Mouse (Mus musculus) liver, postnatal 0 days (tissue): ENCODE data around the gene Syt14. TPM values are rescaled to one million over a fixed set of nuclear protein-coding genes. Genes with fewer than 3 reads are reported as not detected.

Experiments used
- ATAC-seq: fragments of 200-750 bp; cut with Nextera tagmentation; 2 replicates; pipeline ENCODE4 v1.8.0; 2017; ENCODE audit warnings: mild to moderate bottlenecking, moderate library complexity
- DNase-seq: peaks from one replicate; pipeline ENCODE4 v3.0.0-alpha.2; 2016
- H3K27ac ChIP-seq: fragments of 300-500 bp; sonication (generic); 2 replicates; pipeline ENCODE4 v1.5.1; 2014; ENCODE audit warnings: antibody characterized with exemption, moderate library complexity, mild to moderate bottlenecking, low read depth
- H3K27me3 ChIP-seq: fragments of 300-500 bp; sonication (generic); 2 replicates; pipeline ENCODE4 v1.6.1; 2014; ENCODE audit warnings: low read length, control low read depth, mixed read lengths; ENCODE audit not compliant: insufficient read depth
- H3K36me3 ChIP-seq: fragments of 300-500 bp; sonication (generic); replicated peaks from 2 replicates; pipeline ENCODE4 v1.6.1; 2014; ENCODE audit warnings: mild to moderate bottlenecking, control low read depth, low read length, moderate library complexity, mixed read lengths; ENCODE audit not compliant: insufficient read depth
- H3K4me1 ChIP-seq: fragments of 300-500 bp; sonication (generic); 2 replicates; pipeline ENCODE4 v1.6.1; 2014; ENCODE audit warnings: antibody characterized with exemption, mild to moderate bottlenecking, control low read depth; ENCODE audit not compliant: insufficient read depth
- H3K4me2 ChIP-seq: fragments of 300-500 bp; sonication (generic); 2 replicates; pipeline ENCODE4 v1.6.1; 2014; ENCODE audit warnings: low read depth, mild to moderate bottlenecking, low read length, moderate library complexity, mixed read lengths
- H3K4me3 ChIP-seq: fragments of 300-500 bp; sonication (generic); 2 replicates; pipeline ENCODE4 v1.5.1; 2014; ENCODE audit warnings: low read depth, low read length
- H3K9ac ChIP-seq: fragments of 300-500 bp; sonication (generic); replicated peaks from 2 replicates; pipeline ENCODE4 v1.6.1; 2014; ENCODE audit warnings: mild to moderate bottlenecking, moderate library complexity
- H3K9me3 ChIP-seq: fragments of 300-500 bp; sonication (generic); 2 replicates; pipeline ENCODE4 v1.6.1; 2016; ENCODE audit warnings: mild to moderate bottlenecking, control low read depth, low read length, mixed read lengths
- CTCF ChIP-seq: sonication (generic); IDR thresholded peaks from 2 replicates; pipeline ENCODE4 v1.5.1; 2016; ENCODE audit warnings: antibody characterized with exemption, low read depth
- EP300 ChIP-seq: IDR thresholded peaks from 2 replicates; pipeline ENCODE4 v1.6.1; 2016; ENCODE audit warnings: antibody characterized with exemption, low read depth, mild to moderate bottlenecking
- WGBS: fragments of 180-500 bp; shearing (Covaris S2); extraction: QIAGEN DNeasy Blood & Tissue Kit; methylation state at CpG from one replicate; pipeline ENCODE4 v1.1.7; 2014; ENCODE audit not compliant: insufficient replicate concordance; 5-methylcytosine and 5-hydroxymethylcytosine counted together
- polyA plus RNA-seq: library from polyadenylated mRNA; unstranded; fragments of >200 nt; fragmentation: Nextera tagmentation; extraction: Ambion mirVana; gene quantifications from 2 replicates; pipeline ENCODE4 v1.2.1, GENCODE M21; 2015

Gene Syt14
- polyA plus RNA-seq, 1 experiment from 2014 or later = 1.8 TPM

- Histone ChIP-seq H3K4me3 (no peak overlapping the region), H3K4me2 (no peak overlapping the region), H3K36me3 (no peaks in the 10 kb centered on the region), H3K9ac (no peak overlapping the region), H3K27ac (no peak overlapping the region), H3K27me3 (no peaks in the 10 kb centered on the region), H3K9me3 (no peaks in the 10 kb centered on the region), H3K4me1 (no peaks in the 10 kb centered on the region)
- no peak for DNase-seq
- no peak for ATAC-seq
- TF ChIP-seq EP300 = no peak
- TF ChIP-seq CTCF = no peak
- 67% methylated on average over 5 of the region's 5 CpGs for whole genome bisulfite sequencing
Observed at GRCm38 (mm10) chr1:193059596-193059995, 24.0 kb upstream of the Syt14 start.

GRCm38 (mm10) chr1:193054401-193054800 is 18.8 kb upstream of the Syt14 start:
- 59% methylated on average over 5 of the region's 5 CpGs for WGBS
- ATAC-seq (no peak), DNase-seq (no peak)
- H3K4me2 ChIP-seq = no peak overlapping the region
- no peak overlapping the region for H3K27ac ChIP-seq
- no peaks in the 10 kb centered on the region for H3K27me3 ChIP-seq
- H3K4me1 ChIP-seq = no peaks in the 10 kb centered on the region
- peaks cover 4% of the 10 kb centered on the region; the same call in 1 of the 2 replicates for H3K9me3 ChIP-seq
- no peak overlapping the region for H3K4me3 ChIP-seq
- TF ChIP-seq CTCF (no peak), EP300 (no peak)
- no peaks in the 10 kb centered on the region for H3K36me3 ChIP-seq
- no peak overlapping the region for H3K9ac ChIP-seq

GRCm38 (mm10) chr1:193053065-193053464 is 17.5 kb upstream of the Syt14 start:
- Histone ChIP-seq H3K27ac (no peak overlapping the region), H3K27me3 (no peaks in the 10 kb centered on the region), H3K9me3 (peaks cover 6% of the 10 kb centered on the region; the same call in 1 of the 2 replicates), H3K36me3 (no peaks in the 10 kb centered on the region), H3K4me1 (no peaks in the 10 kb centered on the region), H3K9ac (no peak overlapping the region), H3K4me3 (no peak overlapping the region), H3K4me2 (no peak overlapping the region)
- no peak for DNase-seq
- TF ChIP-seq CTCF = no peak
- TF ChIP-seq EP300 = no peak
- ATAC-seq = no peak
- WGBS = 65% methylated on average over 5 of the region's 5 CpGs

GRCm38 (mm10) chr1:193047616-193048015 is 12.0 kb upstream of the Syt14 start:
- Histone ChIP-seq H3K4me3 (no peak overlapping the region), H3K9me3 (peaks cover 6% of the 10 kb centered on the region; the same call in 1 of the 2 replicates), H3K4me2 (no peak overlapping the region), H3K36me3 (no peaks in the 10 kb centered on the region), H3K27ac (no peak overlapping the region), H3K4me1 (no peaks in the 10 kb centered on the region), H3K27me3 (no peaks in the 10 kb centered on the region), H3K9ac (no peak overlapping the region)
- TF ChIP-seq CTCF = no peak
- no peak for TF ChIP-seq EP300
- WGBS = 77% methylated on average over 4 of the region's 4 CpGs
- DNase-seq = no peak
- ATAC-seq = no peak

GRCm38 (mm10) chr1:193042760-193043295 is 7.3 kb upstream of the Syt14 start:
- 0 out of 2 replicates have a peak, but pooled peaks cover 2% of the 10 kb centered on the region for H3K27me3 ChIP-seq
- H3K9ac ChIP-seq = no peak overlapping the region
- no peak overlapping the region for H3K4me3 ChIP-seq
- TF ChIP-seq EP300 = no peak
- TF ChIP-seq CTCF = no peak
- H3K36me3 ChIP-seq = no peaks in the 10 kb centered on the region
- no peaks in the 10 kb centered on the region for H3K9me3 ChIP-seq
- 60% methylated on average over 3 of the region's 3 CpGs for WGBS
- ATAC-seq (no peak), DNase-seq (no peak)
- no peak overlapping the region for H3K4me2 ChIP-seq
- no peak overlapping the region for H3K27ac ChIP-seq
- H3K4me1 ChIP-seq = no peaks in the 10 kb centered on the region

- Histone ChIP-seq H3K27me3 (peaks cover 13% of the 10 kb centered on the region; the same call in 1 of the 2 replicates), H3K4me2 (peak overlapping the region; percentile 80), H3K27ac (peak overlapping the region; percentile 78), H3K4me1 (peaks cover 11% of the 10 kb centered on the region), H3K36me3 (no peaks in the 10 kb centered on the region), H3K4me3 (peak overlapping the region; percentile 68), H3K9ac (peak overlapping the region; percentile 75), H3K9me3 (no peaks in the 10 kb centered on the region)
- 4% methylated on average over 19 of the region's 19 CpGs for WGBS
- TF ChIP-seq CTCF = no peak
- TF ChIP-seq EP300 = no peak
- ATAC-seq (peak; percentile 33; the same call in 1 of the 2 replicates), DNase-seq (peak; percentile 26)
Observed at GRCm38 (mm10) chr1:193034951-193035370, 614 bp downstream of the Syt14 start.
